Mouse (Mus musculus) thymus, postnatal 0 days (tissue): ENCODE measurements around the gene Thbd. TPM values are rescaled to one million over a fixed set of nuclear protein-coding genes. Genes with fewer than 3 reads are reported as not detected.

ENCODE experiments used
- DNase-seq: peaks from one replicate; pipeline ENCODE4 v3.0.0-alpha.2; 2015; ENCODE audit warnings: low spot score
- polyA plus RNA-seq: library from polyadenylated mRNA; unstranded; fragments of >200 nt; fragmentation: Nextera tagmentation; extraction: Ambion mirVana; gene quantifications from 2 replicates; pipeline ENCODE4 v1.2.1, GENCODE M21; 2015

The Thbd gene
- polyA plus RNA-seq, result 3.8 and 4.9 TPM in 2 replicates

GRCm38 (mm10) chr2:148407870-148408760, at the start of gene Thbd:
TSS of gene Thbd (minus strand) at chr2:148408188.
- peak; percentile 41 for DNase-seq

- DNase-seq, result no peak
Measured at GRCm38 (mm10) chr2:148455341-148455740, 47.4 kb upstream of the Thbd start.

- DNase-seq, result no peak
Measured at GRCm38 (mm10) chr2:148454014-148454542, 46.1 kb upstream of the Thbd start.

- DNase-seq, result no peak
Measured at GRCm38 (mm10) chr2:148453061-148453460, 45.1 kb upstream of the Thbd start.

- no peak for DNase-seq
Measured at GRCm38 (mm10) chr2:148451498-148451897, 43.5 kb upstream of the Thbd start.

- no peak for DNase-seq
Measured at GRCm38 (mm10) chr2:148450616-148451015, 42.6 kb upstream of the Thbd start.

GRCm38 (mm10) chr2:148449659-148450058, 41.7 kb upstream of the Thbd start:
- DNase-seq, result no peak

GRCm38 (mm10) chr2:148446446-148446845, 38.5 kb upstream of the Thbd start:
- DNase-seq, result no peak

- no peak for DNase-seq
Measured at GRCm38 (mm10) chr2:148445616-148446015, 37.6 kb upstream of the Thbd start.

GRCm38 (mm10) chr2:148444472-148444871, 36.5 kb upstream of the Thbd start:
- DNase-seq, result no peak

- peak; percentile 52 for DNase-seq
Measured at GRCm38 (mm10) chr2:148443249-148443958, 35.4 kb upstream of the Thbd start, which contains the start of gene Cd93. TSS of gene Cd93 (minus strand) at chr2:148443563.

- peak; percentile 3 for DNase-seq
Measured at GRCm38 (mm10) chr2:148442710-148443109, 34.7 kb upstream of the Thbd start.

GRCm38 (mm10) chr2:148442172-148442571, 34.2 kb upstream of the Thbd start:
- no peak for DNase-seq

GRCm38 (mm10) chr2:148441421-148441820, 33.4 kb upstream of the Thbd start:
- no peak for DNase-seq

- DNase-seq, result no peak
Measured at GRCm38 (mm10) chr2:148439691-148440276, 31.8 kb upstream of the Thbd start.

- DNase-seq, result no peak
Measured at GRCm38 (mm10) chr2:148436285-148436684, 28.3 kb upstream of the Thbd start.

GRCm38 (mm10) chr2:148432346-148432745, 24.4 kb upstream of the Thbd start:
- no peak for DNase-seq

- no peak for DNase-seq
Measured at GRCm38 (mm10) chr2:148430941-148431340, 23.0 kb upstream of the Thbd start.

GRCm38 (mm10) chr2:148429001-148429505, 21.1 kb upstream of the Thbd start:
- no peak for DNase-seq

GRCm38 (mm10) chr2:148428523-148428922, 20.5 kb upstream of the Thbd start:
- no peak for DNase-seq

GRCm38 (mm10) chr2:148427553-148427952, 19.6 kb upstream of the Thbd start:
- no peak for DNase-seq
